Mouse (Mus musculus) kidney, postnatal 25 days (tissue): ENCODE measurements around the gene Pxylp1.
A peak's percentile ranks its signal among the peaks of the same experiment; 100 is the strongest.

Source experiments
- DNase-seq, 2 experiments: peaks; one replicate each; pipeline ENCODE4 v3.0.0; 2021; ENCODE audit warnings: mixed read lengths in 2 of 2

Gene Pxylp1

GRCm38 (mm10) chr9:96890266-96890665 lies 2.2 kb downstream of the Pxylp1 start:
- DNase-seq, result no peak

- DNase-seq, result peak; percentile 78 to 89
Measured at GRCm38 (mm10) chr9:96889345-96890021, 3.0 kb downstream of the Pxylp1 start.

- peak; percentile 21 to 66 for DNase-seq
Measured at GRCm38 (mm10) chr9:96888742-96889344, 3.6 kb downstream of the Pxylp1 start.

GRCm38 (mm10) chr9:96887954-96888353 lies 4.5 kb downstream of the Pxylp1 start:
- DNase-seq, result no peak

GRCm38 (mm10) chr9:96887492-96887891 lies 5.0 kb downstream of the Pxylp1 start:
- no peak for DNase-seq

GRCm38 (mm10) chr9:96885781-96886180 lies 6.7 kb downstream of the Pxylp1 start:
- no peak for DNase-seq

GRCm38 (mm10) chr9:96882496-96883265 lies 9.8 kb downstream of the Pxylp1 start:
- DNase-seq, result no peak

- DNase-seq, result no peak
Measured at GRCm38 (mm10) chr9:96881901-96882300, 10.6 kb downstream of the Pxylp1 start.

GRCm38 (mm10) chr9:96879024-96879423 lies 13.4 kb downstream of the Pxylp1 start:
- DNase-seq, result no peak

- no peak for DNase-seq
Measured at GRCm38 (mm10) chr9:96878464-96878863, 14.0 kb downstream of the Pxylp1 start.

GRCm38 (mm10) chr9:96875704-96876103 lies 16.8 kb downstream of the Pxylp1 start:
- no peak for DNase-seq

GRCm38 (mm10) chr9:96873082-96873481 lies 19.4 kb downstream of the Pxylp1 start:
- DNase-seq, result peak; percentile 65 to 74

GRCm38 (mm10) chr9:96870104-96870503 lies 22.4 kb downstream of the Pxylp1 start:
- DNase-seq, result no peak

GRCm38 (mm10) chr9:96869542-96869941 lies 22.9 kb downstream of the Pxylp1 start:
- DNase-seq, result no peak

- no peak for DNase-seq
Measured at GRCm38 (mm10) chr9:96868546-96868945, 23.9 kb downstream of the Pxylp1 start.

- DNase-seq, result peak; percentile 75 to 89
Measured at GRCm38 (mm10) chr9:96867165-96867564, 25.3 kb downstream of the Pxylp1 start.

GRCm38 (mm10) chr9:96866196-96866595 lies 26.3 kb downstream of the Pxylp1 start:
- DNase-seq, result no peak

- DNase-seq, result no peak
Measured at GRCm38 (mm10) chr9:96865473-96866050, 26.9 kb downstream of the Pxylp1 start.

GRCm38 (mm10) chr9:96863539-96863938 lies 28.9 kb downstream of the Pxylp1 start:
- DNase-seq, result no peak

- no peak for DNase-seq
Measured at GRCm38 (mm10) chr9:96862836-96863235, 29.6 kb downstream of the Pxylp1 start.

- no peak for DNase-seq
Measured at GRCm38 (mm10) chr9:96861092-96861487, 31.4 kb downstream of the Pxylp1 start.

- no peak for DNase-seq
Measured at GRCm38 (mm10) chr9:96860380-96861091, 31.9 kb downstream of the Pxylp1 start.

- no peak for DNase-seq
Measured at GRCm38 (mm10) chr9:96859027-96859426, 33.4 kb downstream of the Pxylp1 start.
